Mouse (Mus musculus): ENCODE measurements around the gene Vwa3b. TPM values are rescaled to one million over a fixed set of nuclear protein-coding genes. Genes with fewer than 3 reads are reported as not detected.

The Vwa3b gene
- polyA plus RNA-seq, 1 experiment from 2014 or later, result 0.25 TPM

DNA sequence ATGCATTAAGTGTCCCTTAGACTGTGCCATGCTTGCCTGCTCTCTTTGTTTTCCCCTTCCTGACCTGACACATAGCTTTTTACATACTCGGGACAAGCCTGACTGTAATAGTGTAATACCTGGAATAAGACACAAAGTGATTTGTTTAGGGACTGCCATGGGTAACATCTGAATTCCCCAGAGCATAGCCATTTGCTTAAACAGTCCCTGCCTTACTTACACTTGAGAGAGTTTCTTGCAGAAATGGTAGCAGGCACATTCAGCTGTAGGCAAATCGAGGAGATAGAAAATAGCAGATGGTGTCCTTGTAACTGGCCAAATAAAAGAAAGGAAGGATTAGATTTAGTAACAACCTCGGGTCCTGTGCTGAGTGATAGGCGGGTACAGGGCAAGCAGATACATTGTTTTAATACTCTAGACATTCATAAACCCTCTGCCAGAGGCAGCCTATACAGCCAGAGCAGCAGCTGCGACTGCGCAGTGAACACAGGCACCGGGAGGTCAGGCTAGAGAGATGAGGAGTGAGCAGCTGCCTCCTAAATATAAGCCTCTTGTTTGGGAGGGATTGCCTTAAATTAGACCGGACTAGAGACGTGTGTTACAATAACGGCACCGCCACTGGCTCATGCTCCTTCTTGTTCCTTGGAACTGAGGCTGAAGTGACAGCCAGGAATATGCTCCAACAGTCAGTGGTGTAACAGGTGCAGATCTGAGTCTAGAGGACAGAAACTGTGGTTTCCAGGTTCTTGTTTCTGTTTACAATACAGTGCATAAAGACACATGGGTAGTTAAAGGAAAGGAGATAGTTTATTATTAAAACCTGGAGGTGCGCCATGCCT, 55.2 kb downstream of the Vwa3b start:
- WGBS, result 81% methylated on average over 12 of the region's 12 CpGs
- no peaks in the 10 kb centered on the region for H3K27me3 ChIP-seq (ENCODE audit: insufficient read depth, low read length)
- 0 out of 2 replicates have a peak, but pooled peaks cover 2% of the 10 kb centered on the region for H3K9me3 ChIP-seq (ENCODE audit: low read length)
- no peak overlapping the region for H3K9ac ChIP-seq (replicated peaks; ENCODE audit: low read length)
- no peak overlapping the region for H3K4me3 ChIP-seq (ENCODE audit: low read length)
- no peak overlapping the region for H3K4me2 ChIP-seq (replicated peaks; ENCODE audit: low read depth, low read length)
- H3K27ac ChIP-seq (ENCODE audit: low read length), result no peak overlapping the region
- H3K4me1 ChIP-seq (ENCODE audit: insufficient read depth, low read length), result peaks cover 4% of the 10 kb centered on the region; the same call in 1 of the 2 replicates
- H3K36me3 ChIP-seq (ENCODE audit: insufficient read depth, low read length), result no peaks in the 10 kb centered on the region
- no peak for ATAC-seq (ENCODE audit: low FRiP score, low TSS enrichment)

DNA sequence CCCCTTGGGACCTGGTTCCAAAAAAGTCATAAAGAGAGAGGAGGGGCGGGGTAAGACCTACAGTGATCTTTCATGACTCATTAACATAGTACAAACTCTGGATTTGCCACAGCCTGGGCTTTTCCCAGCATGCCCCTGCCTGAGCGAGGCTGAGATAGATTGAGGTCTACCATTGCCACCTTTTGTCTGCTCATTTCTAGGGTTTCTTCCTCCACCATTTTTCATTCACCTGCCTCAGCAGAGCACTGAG, 55.7 kb downstream of the Vwa3b start:
- ATAC-seq (ENCODE audit: low FRiP score, low TSS enrichment), result no peak
- WGBS, result 83% methylated on average over 2 of the region's 2 CpGs
- H3K36me3 ChIP-seq (ENCODE audit: insufficient read depth, low read length), result no peaks in the 10 kb centered on the region
- no peak overlapping the region for H3K4me2 ChIP-seq (replicated peaks; ENCODE audit: low read depth, low read length)
- H3K4me1 ChIP-seq (ENCODE audit: insufficient read depth, low read length), result peaks cover 4% of the 10 kb centered on the region; the same call in 1 of the 2 replicates
- no peak overlapping the region for H3K9ac ChIP-seq (replicated peaks; ENCODE audit: low read length)
- no peaks in the 10 kb centered on the region for H3K27me3 ChIP-seq (ENCODE audit: insufficient read depth, low read length)
- 0 out of 2 replicates have a peak, but pooled peaks cover 2% of the 10 kb centered on the region for H3K9me3 ChIP-seq (ENCODE audit: low read length)
- no peak overlapping the region for H3K27ac ChIP-seq (ENCODE audit: low read length)
- no peak overlapping the region for H3K4me3 ChIP-seq (ENCODE audit: low read length)

DNA sequence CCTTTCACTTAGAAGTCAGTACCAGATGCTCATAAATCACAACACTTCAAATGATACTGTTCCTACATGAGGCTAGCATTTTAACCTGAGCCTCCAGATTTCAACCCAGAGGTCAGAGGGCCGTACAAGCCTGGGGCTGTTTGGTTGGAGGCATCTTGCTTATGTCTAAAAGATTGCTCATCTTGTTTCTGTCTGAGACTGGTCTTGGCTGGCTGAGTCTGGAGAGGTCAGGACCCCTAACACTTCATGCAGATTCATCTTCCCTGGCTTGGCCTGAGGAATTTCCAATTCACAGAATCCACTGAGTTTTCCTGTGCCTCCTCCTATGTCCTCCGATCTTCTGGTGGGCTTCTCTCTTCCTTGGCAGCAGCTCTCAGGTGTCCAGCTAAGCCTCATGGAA, 57.7 kb downstream of the Vwa3b start:
- Histone ChIP-seq H3K4me3 (ENCODE audit: low read length) (no peak overlapping the region), H3K4me1 (ENCODE audit: insufficient read depth, low read length) (peaks cover 4% of the 10 kb centered on the region; the same call in 1 of the 2 replicates), H3K27me3 (ENCODE audit: insufficient read depth, low read length) (no peaks in the 10 kb centered on the region), H3K9ac (replicated peaks; ENCODE audit: low read length) (no peak overlapping the region), H3K4me2 (replicated peaks; ENCODE audit: low read depth, low read length) (no peak overlapping the region), H3K36me3 (ENCODE audit: insufficient read depth, low read length) (no peaks in the 10 kb centered on the region), H3K9me3 (ENCODE audit: low read length) (0 out of 2 replicates have a peak, but pooled peaks cover 2% of the 10 kb centered on the region), H3K27ac (ENCODE audit: low read length) (no peak overlapping the region)
- ATAC-seq (ENCODE audit: low FRiP score, low TSS enrichment), result no peak
- WGBS, result 32% methylated on average over 2 of the region's 2 CpGs

DNA sequence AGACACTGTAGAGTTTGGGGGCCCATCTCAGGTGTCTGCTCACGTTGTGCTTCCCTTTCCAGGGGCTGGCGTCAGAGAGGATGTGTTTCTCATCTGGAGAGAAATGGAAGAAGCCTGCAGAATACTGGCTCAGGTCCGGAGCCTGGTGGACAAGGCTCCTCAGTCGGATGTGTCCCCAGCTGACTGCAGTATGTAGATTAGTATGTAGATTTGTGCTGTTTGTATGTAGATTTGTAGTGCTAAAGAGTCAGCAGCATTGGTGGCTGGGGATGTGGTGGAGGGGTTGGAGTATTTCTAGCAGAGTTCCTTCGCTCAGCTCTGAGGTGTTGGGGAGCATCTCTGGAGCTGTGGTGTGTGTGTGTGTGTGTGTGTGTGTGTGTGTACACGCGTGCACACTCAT, 58.8 kb downstream of the Vwa3b start:
- 60% methylated on average over 7 of the region's 7 CpGs for WGBS

DNA sequence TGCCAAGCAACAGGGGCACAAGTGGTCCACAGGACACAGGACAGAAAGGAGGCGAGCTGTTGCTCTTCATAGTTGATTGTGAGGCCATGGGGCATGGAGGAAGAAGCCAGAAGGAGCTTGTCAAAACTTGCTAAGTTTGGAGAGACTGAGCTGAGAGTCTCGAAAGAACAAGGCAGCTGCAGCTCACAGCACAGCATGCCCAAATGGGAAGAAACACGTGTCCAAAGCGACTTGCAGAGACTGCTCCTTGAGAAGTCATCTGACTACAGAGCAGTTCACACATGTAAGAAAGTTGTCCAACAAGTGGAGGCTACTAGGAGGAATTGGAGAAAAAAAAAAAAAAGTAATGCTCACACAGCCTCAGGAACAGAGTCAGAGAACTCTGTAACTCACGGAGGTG, 62.8 kb downstream of the Vwa3b start:
- Histone ChIP-seq H3K4me1 (ENCODE audit: insufficient read depth, low read length) (peaks cover 2% of the 10 kb centered on the region; the same call in 1 of the 2 replicates), H3K27me3 (ENCODE audit: insufficient read depth, low read length) (no peaks in the 10 kb centered on the region), H3K9ac (replicated peaks; ENCODE audit: low read length) (no peak overlapping the region), H3K27ac (ENCODE audit: low read length) (no peak overlapping the region), H3K36me3 (ENCODE audit: insufficient read depth, low read length) (no peaks in the 10 kb centered on the region), H3K4me2 (replicated peaks; ENCODE audit: low read depth, low read length) (no peak overlapping the region), H3K4me3 (ENCODE audit: low read length) (no peak overlapping the region), H3K9me3 (ENCODE audit: low read length) (no peaks in the 10 kb centered on the region)
- 68% methylated on average over 5 of the region's 5 CpGs for whole genome bisulfite sequencing
- ATAC-seq (ENCODE audit: low FRiP score, low TSS enrichment), result no peak

More for the DNA sequence above, 58.8 kb downstream of the Vwa3b start:
- Histone ChIP-seq H3K4me3 (ENCODE audit: low read length) (no peak overlapping the region), H3K36me3 (ENCODE audit: insufficient read depth, low read length) (no peaks in the 10 kb centered on the region), H3K4me2 (replicated peaks; ENCODE audit: low read depth, low read length) (no peak overlapping the region), H3K27ac (ENCODE audit: low read length) (no peak overlapping the region), H3K9ac (replicated peaks; ENCODE audit: low read length) (no peak overlapping the region), H3K4me1 (ENCODE audit: insufficient read depth, low read length) (peaks cover 4% of the 10 kb centered on the region; the same call in 1 of the 2 replicates), H3K9me3 (ENCODE audit: low read length) (no peaks in the 10 kb centered on the region), H3K27me3 (ENCODE audit: insufficient read depth, low read length) (no peaks in the 10 kb centered on the region)
- ATAC-seq (ENCODE audit: low FRiP score, low TSS enrichment), result no peak

DNA sequence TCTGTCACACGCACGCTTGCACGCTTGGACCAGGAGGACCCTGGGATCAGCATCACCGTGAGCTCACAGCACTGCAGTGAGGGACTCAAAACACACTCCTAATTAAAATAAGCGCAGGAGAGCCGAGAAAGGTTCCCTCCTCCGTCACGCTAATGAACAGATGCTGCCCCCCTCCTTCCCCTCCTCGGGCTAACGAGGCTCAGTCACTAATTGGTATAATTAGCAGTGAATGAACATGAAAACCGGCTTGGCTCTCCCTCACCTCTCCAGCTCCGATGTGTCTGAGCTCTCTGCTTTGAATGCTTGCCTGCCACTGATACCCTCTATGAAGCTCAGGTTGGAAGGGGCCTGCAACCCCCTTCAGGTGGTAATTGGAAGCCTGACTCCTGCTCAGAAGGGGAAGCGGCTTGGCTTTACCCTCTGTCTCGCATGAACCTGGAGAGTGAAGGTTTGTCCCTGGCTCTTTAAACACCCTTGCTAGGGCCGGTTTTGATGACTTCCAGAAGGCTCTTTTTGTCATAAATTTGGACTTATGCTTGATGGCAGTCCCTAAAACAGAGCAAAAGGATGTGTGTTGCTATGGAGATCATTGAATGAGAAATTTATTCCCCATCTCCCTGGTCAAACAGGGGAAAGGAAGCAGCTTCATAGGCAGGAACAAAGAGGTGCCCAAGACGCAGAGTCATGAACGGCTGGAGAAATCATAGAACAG, 71.1 kb downstream of the Vwa3b start:
- H3K4me2 ChIP-seq (replicated peaks; ENCODE audit: low read depth, low read length), result no peak overlapping the region
- H3K9ac ChIP-seq (replicated peaks; ENCODE audit: low read length), result no peak overlapping the region
- H3K4me1 ChIP-seq (ENCODE audit: insufficient read depth, low read length), result no peaks in the 10 kb centered on the region
- no peaks in the 10 kb centered on the region for H3K9me3 ChIP-seq (ENCODE audit: low read length)
- no peak overlapping the region for H3K27ac ChIP-seq (ENCODE audit: low read length)
- no peaks in the 10 kb centered on the region for H3K36me3 ChIP-seq (ENCODE audit: insufficient read depth, low read length)
- no peaks in the 10 kb centered on the region for H3K27me3 ChIP-seq (ENCODE audit: insufficient read depth, low read length)
- 50% methylated on average over 17 of the region's 17 CpGs for WGBS
- H3K4me3 ChIP-seq (ENCODE audit: low read length), result no peak overlapping the region
- ATAC-seq (ENCODE audit: low FRiP score, low TSS enrichment), result no peak

DNA sequence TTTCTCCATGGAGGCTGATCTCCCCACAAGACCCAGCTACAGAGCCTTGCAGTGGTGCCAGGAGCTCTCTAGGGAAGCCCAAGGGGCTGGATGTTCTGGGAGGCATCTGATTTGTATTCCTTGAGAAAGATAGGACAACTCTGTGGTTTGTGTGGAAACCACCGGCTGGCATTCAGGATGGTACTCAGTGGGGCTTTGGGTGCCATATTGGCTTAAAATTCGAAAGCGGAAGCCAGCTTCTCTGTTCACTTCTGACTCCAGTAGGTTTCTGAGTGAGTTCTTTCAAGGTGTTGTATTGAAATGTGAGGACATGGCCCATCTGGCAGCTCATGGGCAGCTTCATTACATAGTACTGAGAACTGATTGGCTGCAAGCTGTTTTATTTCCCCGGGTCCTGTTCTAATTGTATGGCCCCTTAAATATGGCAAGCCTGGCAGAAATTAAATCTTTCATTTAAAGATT, 71.7 kb downstream of the Vwa3b start:
- Histone ChIP-seq H3K4me1 (ENCODE audit: insufficient read depth, low read length) (no peaks in the 10 kb centered on the region), H3K9me3 (ENCODE audit: low read length) (no peaks in the 10 kb centered on the region), H3K27ac (ENCODE audit: low read length) (no peak overlapping the region), H3K9ac (replicated peaks; ENCODE audit: low read length) (no peak overlapping the region), H3K4me3 (ENCODE audit: low read length) (no peak overlapping the region), H3K36me3 (ENCODE audit: insufficient read depth, low read length) (no peaks in the 10 kb centered on the region), H3K4me2 (replicated peaks; ENCODE audit: low read depth, low read length) (no peak overlapping the region), H3K27me3 (ENCODE audit: insufficient read depth, low read length) (no peaks in the 10 kb centered on the region)
- 95% methylated on average over 4 of the region's 4 CpGs for WGBS
- no peak for ATAC-seq (ENCODE audit: low FRiP score, low TSS enrichment)

DNA sequence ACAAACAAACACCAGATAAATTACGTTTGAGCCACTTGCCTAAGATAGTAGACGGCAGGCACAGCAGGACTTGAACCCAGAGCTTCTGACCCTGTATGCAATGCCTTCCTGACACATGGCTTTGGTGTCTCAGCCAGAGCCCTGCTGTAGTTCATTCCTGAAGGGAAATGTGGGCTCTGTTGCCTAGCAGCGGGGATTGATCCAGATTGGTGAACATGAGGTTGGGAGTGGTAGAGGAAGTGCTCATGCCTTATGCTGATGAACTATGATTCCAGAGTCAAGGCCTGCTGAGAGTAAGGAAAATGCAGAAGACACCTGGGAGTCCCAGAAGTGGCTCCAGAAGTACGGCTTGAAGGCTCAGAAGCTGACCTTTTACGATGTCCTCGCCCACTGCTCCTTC, 74.0 kb downstream of the Vwa3b start:
- no peaks in the 10 kb centered on the region for H3K9me3 ChIP-seq (ENCODE audit: low read length)
- H3K4me3 ChIP-seq (ENCODE audit: low read length), result no peak overlapping the region
- no peaks in the 10 kb centered on the region for H3K27me3 ChIP-seq (ENCODE audit: insufficient read depth, low read length)
- H3K27ac ChIP-seq (ENCODE audit: low read length), result no peak overlapping the region
- ATAC-seq (ENCODE audit: low FRiP score, low TSS enrichment), result no peak
- no peaks in the 10 kb centered on the region for H3K4me1 ChIP-seq (ENCODE audit: insufficient read depth, low read length)
- H3K4me2 ChIP-seq (replicated peaks; ENCODE audit: low read depth, low read length), result no peak overlapping the region
- 86% methylated on average over 6 of the region's 6 CpGs for WGBS
- no peaks in the 10 kb centered on the region for H3K36me3 ChIP-seq (ENCODE audit: insufficient read depth, low read length)
- no peak overlapping the region for H3K9ac ChIP-seq (replicated peaks; ENCODE audit: low read length)

DNA sequence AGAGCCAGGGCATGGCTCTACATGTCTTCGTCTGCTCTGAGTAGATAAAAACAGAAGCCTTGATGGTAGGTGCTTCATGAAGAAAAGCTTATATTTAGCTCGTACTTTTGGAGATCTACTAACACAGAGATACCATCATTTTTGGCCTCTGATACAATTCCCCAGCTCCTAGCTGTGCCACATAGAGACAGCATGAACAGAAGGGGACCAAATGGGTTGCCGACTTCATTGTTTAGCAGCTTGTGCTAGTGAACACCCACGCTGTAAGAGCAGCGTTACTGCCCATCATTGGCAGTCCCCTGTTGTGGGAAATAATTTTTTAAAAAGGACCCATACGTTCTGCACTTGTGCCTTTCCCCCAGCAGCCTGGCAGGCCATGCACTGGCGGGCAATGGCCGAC, 74.6 kb downstream of the Vwa3b start:
- no peaks in the 10 kb centered on the region for H3K27me3 ChIP-seq (ENCODE audit: insufficient read depth, low read length)
- no peaks in the 10 kb centered on the region for H3K4me1 ChIP-seq (ENCODE audit: insufficient read depth, low read length)
- no peaks in the 10 kb centered on the region for H3K9me3 ChIP-seq (ENCODE audit: low read length)
- no peak for ATAC-seq (ENCODE audit: low FRiP score, low TSS enrichment)
- H3K27ac ChIP-seq (ENCODE audit: low read length), result no peak overlapping the region
- 82% methylated on average over 8 of the region's 8 CpGs for WGBS
- H3K9ac ChIP-seq (replicated peaks; ENCODE audit: low read length), result no peak overlapping the region
- no peak overlapping the region for H3K4me2 ChIP-seq (replicated peaks; ENCODE audit: low read depth, low read length)
- H3K36me3 ChIP-seq (ENCODE audit: insufficient read depth, low read length), result no peaks in the 10 kb centered on the region
- no peak overlapping the region for H3K4me3 ChIP-seq (ENCODE audit: low read length)

DNA sequence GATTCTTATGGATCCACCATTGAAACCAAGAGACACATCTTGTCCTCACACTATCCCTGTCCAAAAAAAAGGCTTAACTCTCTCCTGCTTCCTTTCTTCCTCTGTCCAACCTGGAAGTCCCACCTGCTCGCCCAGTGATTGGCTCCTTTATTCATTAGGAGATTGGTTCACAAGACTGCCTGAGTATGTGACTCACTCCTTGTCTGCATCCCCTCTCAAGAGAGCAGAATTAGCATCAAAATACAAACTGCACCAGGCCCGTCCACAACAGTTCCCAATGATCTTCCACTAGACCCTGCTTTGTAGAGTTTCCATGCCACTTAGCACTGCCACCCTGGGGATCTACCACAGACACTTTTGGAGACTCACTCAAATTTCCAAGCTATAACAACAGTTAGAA, 75.3 kb downstream of the Vwa3b start:
- Histone ChIP-seq H3K4me1 (ENCODE audit: insufficient read depth, low read length) (no peaks in the 10 kb centered on the region), H3K9ac (replicated peaks; ENCODE audit: low read length) (no peak overlapping the region), H3K9me3 (ENCODE audit: low read length) (no peaks in the 10 kb centered on the region), H3K27me3 (ENCODE audit: insufficient read depth, low read length) (no peaks in the 10 kb centered on the region), H3K36me3 (ENCODE audit: insufficient read depth, low read length) (no peaks in the 10 kb centered on the region), H3K4me2 (replicated peaks; ENCODE audit: low read depth, low read length) (no peak overlapping the region), H3K27ac (ENCODE audit: low read length) (no peak overlapping the region), H3K4me3 (ENCODE audit: low read length) (no peak overlapping the region)
- no peak for ATAC-seq (ENCODE audit: low FRiP score, low TSS enrichment)
- WGBS, result 75% methylated on average over 2 of the region's 2 CpGs

All from kidney, embryonic 16.5 days (tissue).